Mouse (Mus musculus) left cerebral cortex, postnatal 25 days (tissue): ENCODE measurements around the gene Scamp1. TPM values are rescaled to one million over a fixed set of nuclear protein-coding genes. Genes with fewer than 3 reads are reported as not detected.
A peak's percentile ranks its signal among the peaks of the same experiment; 100 is the strongest.

Experiments used
- DNase-seq, 2 experiments: peaks; one replicate each; pipeline ENCODE4 v3.0.0; 2022; ENCODE audit warnings: low spot score in 2 of 2, mixed read lengths in 1 of 2
- intact Hi-C: fragments of 180-260 bp; cut with DNase I; formaldehyde crosslinking; loops from one replicate; pipeline ENCODE4 v1.15.1; 2025
- total RNA-seq, 2 experiments: library from RNA; stranded (reverse); gene quantifications; 2 replicates each; pipeline ENCODE4 v1.2.3; 2021

Scamp1 gene
- total RNA-seq, 2 experiments from 2014 or later = 181 to 184 TPM

GRCm38 (mm10) chr13:94240873-94241272 lies 44.8 kb downstream of the Scamp1 start:
- no peak for DNase-seq
- intact Hi-C loops = no loop called here

GRCm38 (mm10) chr13:94240111-94240510 lies 45.5 kb downstream of the Scamp1 start:
- DNase-seq = no peak
- intact Hi-C loops = no loop called here

GRCm38 (mm10) chr13:94239488-94239887 lies 46.2 kb downstream of the Scamp1 start:
- intact Hi-C loops = no loop called here
- DNase-seq = no peak

GRCm38 (mm10) chr13:94231871-94232270 lies 53.8 kb downstream of the Scamp1 start:
- intact Hi-C loops = no loop called here
- DNase-seq = no peak

- intact Hi-C loops = no loop called here
- DNase-seq = no peak
Measured at GRCm38 (mm10) chr13:94224717-94225705, 60.6 kb downstream of the Scamp1 start.

- intact Hi-C loops = no loop called here
Measured at GRCm38 (mm10) chr13:94223609-94224008, 62.0 kb downstream of the Scamp1 start.

GRCm38 (mm10) chr13:94212716-94213115 lies 72.9 kb downstream of the Scamp1 start:
- intact Hi-C loops = no loop called here
- no peak for DNase-seq

More at GRCm38 (mm10) chr13:94223609-94224008, 62.0 kb downstream of the Scamp1 start:
- DNase-seq = peak; percentile 19 to 43

- intact Hi-C loops = no loop called here
- no peak for DNase-seq
Measured at GRCm38 (mm10) chr13:94212179-94212578, 73.5 kb downstream of the Scamp1 start.

GRCm38 (mm10) chr13:94211236-94212119 lies 74.2 kb downstream of the Scamp1 start:
- intact Hi-C loops = no loop called here
- no peak for DNase-seq

- DNase-seq = no peak
- intact Hi-C loops = loop anchor here (10.0 kb wide), 1 partner anchor 414 kb away; no protein-coding TSS in a partner anchor
Measured at GRCm38 (mm10) chr13:94208892-94209291, 76.8 kb downstream of the Scamp1 start.

GRCm38 (mm10) chr13:94207973-94208372 lies 77.7 kb downstream of the Scamp1 start:
- no peak for DNase-seq
- intact Hi-C loops = loop anchor here (10.0 kb wide), 1 partner anchor 413 kb away; no protein-coding TSS in a partner anchor

- DNase-seq = no peak
- intact Hi-C loops = loop anchor here (10.0 kb wide), 1 partner anchor 410 kb away; no protein-coding TSS in a partner anchor
Measured at GRCm38 (mm10) chr13:94205234-94205633, 80.4 kb downstream of the Scamp1 start.

GRCm38 (mm10) chr13:94199829-94200228 lies 85.8 kb downstream of the Scamp1 start:
- intact Hi-C loops = loop anchor here (10.0 kb wide), 1 partner anchor 405 kb away; no protein-coding TSS in a partner anchor
- no peak for DNase-seq

GRCm38 (mm10) chr13:94198616-94199015 lies 87.0 kb downstream of the Scamp1 start:
- intact Hi-C loops = no loop called here
- no peak for DNase-seq

GRCm38 (mm10) chr13:94193227-94193626 lies 92.4 kb downstream of the Scamp1 start:
- no peak for DNase-seq
- intact Hi-C loops = no loop called here

GRCm38 (mm10) chr13:94190386-94190785 lies 95.3 kb downstream of the Scamp1 start:
- intact Hi-C loops = no loop called here
- no peak for DNase-seq

- DNase-seq = no peak
- intact Hi-C loops = no loop called here
Measured at GRCm38 (mm10) chr13:94188200-94189086, 97.2 kb downstream of the Scamp1 start.

GRCm38 (mm10) chr13:94185631-94186030 lies 100.0 kb downstream of the Scamp1 start:
- no peak for DNase-seq
- intact Hi-C loops = no loop called here
